Mouse (Mus musculus): ENCODE data around the gene Mtmr3. TPM values are rescaled to one million over a fixed set of nuclear protein-coding genes. Genes with fewer than 3 reads are reported as not detected.

Gene Mtmr3
- total and polyA plus RNA-seq, 3 experiments = 31.7 to 46.3 (median 32.5) TPM

DNA sequence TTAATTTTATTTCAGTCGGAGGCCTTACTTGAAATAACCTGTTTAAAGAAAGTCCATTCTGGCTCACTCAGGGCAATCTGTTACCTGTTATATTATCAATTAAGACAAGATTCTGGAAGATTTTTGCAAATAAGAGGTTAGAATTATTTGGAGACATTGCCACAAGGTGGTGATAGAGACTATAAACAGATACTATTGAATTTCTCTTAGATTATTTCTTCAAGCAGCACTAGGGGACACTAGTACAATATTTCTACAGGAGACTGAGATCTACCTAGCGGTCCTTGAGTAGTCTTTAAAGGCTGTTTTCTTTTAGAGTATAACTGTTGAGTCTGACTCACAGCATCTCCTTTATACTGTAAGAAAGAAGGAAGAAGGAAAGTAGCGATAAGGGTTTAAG, 158.0 kb downstream of the Mtmr3 start:
- Histone ChIP-seq H3K36me3 (replicated peaks in 1 of 2; ENCODE audit: control insufficient read depth in 1 of 2, insufficient read depth in 1 of 2, low read length in 1 of 2) (no peaks in the 10 kb centered on the region), H3K27me3 (replicated peaks) (no peaks in the 10 kb centered on the region), H3K9me3 (replicated peaks; ENCODE audit: low read length) (no peaks in the 10 kb centered on the region), H3K4me1 (ENCODE audit: control insufficient read depth in 1 of 2, insufficient read depth in 2 of 2) (peaks cover 7 to 24% of the 10 kb centered on the region in 2 experiments; a peak in 3 of 4 replicates), H3K4me2 (ENCODE audit: insufficient read depth, low read depth, poor library complexity, severe bottlenecking) (no peak overlapping the region), H3K9ac (ENCODE audit: insufficient read depth, low read depth) (no peak overlapping the region), H3K27ac (ENCODE audit: insufficient read depth, low read depth) (no peak overlapping the region), H3K4me3 (replicated peaks in 1 of 3; ENCODE audit: low read depth in 2 of 3, low read length in 2 of 3, poor library complexity in 1 of 3) (no peak overlapping the region), H3K79me2 (replicated peaks; ENCODE audit: control insufficient read depth, extremely low read depth, insufficient read depth, poor library complexity, severe bottlenecking) (no peaks in the 10 kb centered on the region)
- DNase-seq (ENCODE audit: extremely low read depth) = peak; percentile 57
- TF ChIP-seq ZC3H11A (IDR thresholded peaks at IDR 0.05; ENCODE audit: low read depth, low read length) = peak; percentile 93
- 0 out of 2 replicates have a peak, but pooled peaks have one; percentile 13 for TF ChIP-seq IRF4 (IDR thresholded peaks at IDR 0.05; ENCODE audit: low read depth, low read length)
- peak; percentile 99 for TF ChIP-seq RAD21 (IDR thresholded peaks at IDR 0.05; ENCODE audit: low read depth, low read length)
- no peak for TF ChIP-seq HCFC1 (IDR thresholded peaks at IDR 0.05; ENCODE audit: low read depth, low read length)
- TF ChIP-seq SMC3 (IDR thresholded peaks at IDR 0.05; ENCODE audit: low read depth, low read length) = peak; percentile 89
- TF ChIP-seq ZNF384 (IDR thresholded peaks at IDR 0.05; ENCODE audit: low read depth, low read length) = peak; percentile 20; the same call in 1 of the 2 replicates
- no peak for TF ChIP-seq MAX (IDR thresholded peaks at IDR 0.05; ENCODE audit: low read length)
- no peak for TF ChIP-seq POLR2AphosphoS2 (IDR thresholded peaks at IDR 0.05; ENCODE audit: low read depth, low read length)
- 0 out of 2 replicates have a peak, but pooled peaks have one; percentile 33 for TF ChIP-seq JUND (conservative IDR thresholded peaks at IDR 0.05; ENCODE audit: low read depth, low read length)
- TF ChIP-seq MAFK (IDR thresholded peaks at IDR 0.05; ENCODE audit: insufficient replicate concordance, low read length) = no peak
- TF ChIP-seq GABPA (IDR thresholded peaks at IDR 0.05; ENCODE audit: insufficient replicate concordance, low read depth, low read length) = no peak
- no peak for TF ChIP-seq NELFE (IDR thresholded peaks at IDR 0.05; ENCODE audit: low read depth, low read length)
- TF ChIP-seq CTCF (conservative IDR thresholded peaks at IDR 0.05 in 1 of 2, IDR thresholded peaks at IDR 0.05 in 1 of 2; ENCODE audit: low read depth in 2 of 2, low read length in 2 of 2) = peak in 1 of 2 experiments; percentile 99; a peak in 2 of 4 replicates
- TF ChIP-seq ELF1 (IDR thresholded peaks at IDR 0.05; ENCODE audit: low read depth, low read length) = no peak
- no peak for TF ChIP-seq ETS1 (conservative IDR thresholded peaks at IDR 0.05; ENCODE audit: low read depth, low read length)
- TF ChIP-seq MYC (IDR thresholded peaks at IDR 0.05; ENCODE audit: low read depth, low read length) = no peak
- no peak for TF ChIP-seq UBTF (IDR thresholded peaks at IDR 0.05; ENCODE audit: low read depth, low read length)
- TF ChIP-seq MXI1 (IDR thresholded peaks at IDR 0.05; ENCODE audit: low read depth, low read length) = no peak; the same call in 1 of the 2 replicates
- no peak for TF ChIP-seq PAX5 (IDR thresholded peaks at IDR 0.05; ENCODE audit: low read length)
- 0 out of 2 replicates have a peak, but pooled peaks have one; percentile 12 for TF ChIP-seq KAT2A (IDR thresholded peaks at IDR 0.05; ENCODE audit: insufficient replicate concordance, low read length)
- no peak for TF ChIP-seq TCF12 (IDR thresholded peaks at IDR 0.05; ENCODE audit: low read depth, low read length)
- in situ Hi-C loops (cut with MboI; ENCODE audit: low pct_ligation_motif_present, low pct_unique_long_range_greater_than_20kb, low sequenced_read_pairs) (loop anchor here (25.0 kb wide), 1 partner anchor 401 kb away; the partner anchor contains the start of gene Nf2), dilution Hi-C loops (cut with MboI; ENCODE audit: extremely low pct_ligation_motif_present, extremely low pct_unique_long_range_greater_than_20kb, low sequenced_read_pairs) (no loop called here)

DNA sequence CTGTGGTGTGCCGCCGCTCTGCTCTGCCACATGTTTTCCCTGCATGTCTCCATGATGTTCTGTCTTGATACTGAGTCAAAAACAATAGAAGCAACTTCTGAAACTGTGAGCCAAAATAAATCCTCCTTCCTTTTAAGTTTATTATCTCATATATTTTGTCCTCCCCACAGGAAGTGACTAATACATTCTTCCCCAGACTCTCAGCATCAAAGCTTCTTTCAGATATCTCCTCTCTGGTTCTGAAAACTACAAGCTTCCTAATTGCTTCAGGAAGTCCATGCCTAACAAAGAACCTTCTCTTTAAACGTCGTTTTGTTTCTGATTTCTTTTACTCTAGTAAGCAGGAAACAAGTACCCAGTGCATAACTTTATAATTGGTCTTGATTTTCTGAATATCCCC, 160.2 kb downstream of the Mtmr3 start:
- DNase-seq (ENCODE audit: extremely low read depth) = no peak
- no peaks in the 10 kb centered on the region for H3K9me3 ChIP-seq (replicated peaks; ENCODE audit: low read length)
- no peak overlapping the region for H3K27ac ChIP-seq (ENCODE audit: insufficient read depth, low read depth)
- dilution Hi-C loops (cut with MboI; ENCODE audit: extremely low pct_ligation_motif_present, extremely low pct_unique_long_range_greater_than_20kb, low sequenced_read_pairs) (no loop called here), in situ Hi-C loops (cut with MboI; ENCODE audit: low pct_ligation_motif_present, low pct_unique_long_range_greater_than_20kb, low sequenced_read_pairs) (loop anchor here (25.0 kb wide), 1 partner anchor 403 kb away; the partner anchor contains the start of gene Nf2)
- TF ChIP-seq NELFE (IDR thresholded peaks at IDR 0.05; ENCODE audit: low read depth, low read length) = no peak
- TF ChIP-seq POLR2A (IDR thresholded peaks at IDR 0.05; ENCODE audit: low read depth, low read length) = no peak
- no peak for TF ChIP-seq ZMIZ1 (IDR thresholded peaks at IDR 0.05; ENCODE audit: low read depth, low read length)
- no peak for TF ChIP-seq ZNF384 (IDR thresholded peaks at IDR 0.05; ENCODE audit: low read depth, low read length)
- no peak for TF ChIP-seq RCOR1 (conservative IDR thresholded peaks at IDR 0.05; ENCODE audit: low read depth, low read length)
- no peak for TF ChIP-seq CHD1 (IDR thresholded peaks at IDR 0.05; ENCODE audit: low read depth, low read length)
- TF ChIP-seq TBP (conservative IDR thresholded peaks at IDR 0.05; ENCODE audit: low read depth, low read length) = no peak
- TF ChIP-seq E2F4 (IDR thresholded peaks at IDR 0.05; ENCODE audit: insufficient replicate concordance, low read depth, low read length) = no peak
- no peak for TF ChIP-seq SIN3A (IDR thresholded peaks at IDR 0.05; ENCODE audit: low read length)
- no peak for TF ChIP-seq MAZ (IDR thresholded peaks at IDR 0.05; ENCODE audit: low read depth, low read length)
- no peak for TF ChIP-seq USF1 (IDR thresholded peaks at IDR 0.05; ENCODE audit: low read depth, low read length)
- no peak for TF ChIP-seq UBTF (IDR thresholded peaks at IDR 0.05; ENCODE audit: low read depth, low read length)
- no peak for TF ChIP-seq ETS1 (conservative IDR thresholded peaks at IDR 0.05; ENCODE audit: low read depth, low read length)
- no peak for TF ChIP-seq KAT2A (IDR thresholded peaks at IDR 0.05; ENCODE audit: insufficient replicate concordance, low read length)
- no peaks in the 10 kb centered on the region for H3K36me3 ChIP-seq (replicated peaks in 1 of 2; ENCODE audit: control insufficient read depth in 1 of 2, insufficient read depth in 1 of 2, low read length in 1 of 2)
- H3K4me1 ChIP-seq (ENCODE audit: control insufficient read depth in 1 of 2, insufficient read depth in 2 of 2) = peaks cover 7 to 17% of the 10 kb centered on the region in 2 experiments; a peak in 3 of 4 replicates
- H3K9ac ChIP-seq (ENCODE audit: insufficient read depth, low read depth) = no peak overlapping the region
- no peaks in the 10 kb centered on the region for H3K79me2 ChIP-seq (replicated peaks; ENCODE audit: control insufficient read depth, extremely low read depth, insufficient read depth, poor library complexity, severe bottlenecking)
- no peak overlapping the region for H3K4me3 ChIP-seq (replicated peaks in 1 of 3; ENCODE audit: low read depth in 2 of 3, low read length in 2 of 3, poor library complexity in 1 of 3)
- no peaks in the 10 kb centered on the region for H3K27me3 ChIP-seq (replicated peaks)
- no peak overlapping the region for H3K4me2 ChIP-seq (ENCODE audit: insufficient read depth, low read depth, poor library complexity, severe bottlenecking)

All from CH12.LX (cell line).